Mouse (Mus musculus): ENCODE data around the gene Fkbp10.

DNA sequence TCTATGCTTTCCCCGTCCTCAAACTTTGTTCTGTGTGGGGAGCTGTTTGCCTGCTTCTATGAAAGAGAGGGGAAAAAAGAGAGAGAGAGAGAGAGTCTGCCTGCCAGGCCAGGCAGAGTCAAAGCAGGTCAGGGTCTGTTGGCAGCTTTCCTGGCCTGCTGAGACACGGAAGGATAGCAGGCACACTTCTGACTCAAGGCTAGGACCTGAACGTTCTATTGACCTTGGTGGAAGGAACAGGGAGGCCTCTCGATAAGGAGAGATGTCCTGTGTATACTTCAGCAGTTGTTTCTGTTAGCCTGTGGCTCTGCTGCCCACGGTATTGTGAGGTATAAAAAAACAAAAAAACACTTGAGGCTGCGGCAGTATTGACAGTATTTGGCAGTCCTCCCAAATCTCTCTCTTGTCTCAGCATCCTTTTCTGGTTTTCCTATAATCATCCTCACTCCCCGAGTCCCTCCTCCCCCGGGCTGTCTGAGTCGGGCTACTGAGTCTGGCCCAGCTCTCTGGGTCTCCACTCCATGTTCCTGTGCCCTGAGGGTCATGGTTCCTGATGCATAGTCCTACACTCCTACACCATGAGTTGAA lies 13.2 kb downstream of the Fkbp10 start:
- TF ChIP-seq CTCF (IDR thresholded peaks at IDR 0.05; ENCODE audit: extremely low read depth, insufficient read depth, insufficient read length, insufficient replicate concordance) (no peak), POLR2A (IDR thresholded peaks at IDR 0.05; ENCODE audit: low read depth, low read length) (no peak)

Data from spleen, adult 2 months (tissue).